Mouse (Mus musculus): ENCODE data around the gene Olfr1320.

The Olfr1320 gene

DNA sequence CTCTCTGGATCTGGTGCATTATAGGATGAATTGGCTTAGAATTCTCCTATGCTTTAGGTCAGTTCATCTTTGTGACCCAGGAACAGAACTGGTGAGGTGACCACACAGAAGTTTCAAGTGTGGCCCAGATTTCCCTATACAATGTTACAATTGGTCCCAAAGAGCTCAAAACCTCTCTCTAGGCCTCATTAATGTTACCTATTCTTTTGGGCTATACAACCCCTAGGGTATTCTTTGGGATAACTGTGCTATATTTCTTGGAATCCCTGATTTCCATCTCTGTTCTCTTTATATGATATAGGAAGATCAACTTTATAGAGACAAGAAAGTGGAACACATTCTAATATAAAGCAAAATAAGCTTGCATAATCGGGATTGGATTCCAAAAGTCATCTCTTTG, at the start of gene Olfr1320:
Olfr1320 (plus strand) TSS at position 301 of the 400 bp plus-strand sequence.
- DNase-seq (ENCODE audit: low spot score in 2 of 2): no peak

- DNase-seq (ENCODE audit: low spot score in 2 of 2): no peak
Observed at GRCm38 (mm10) chrX:49627566-49627965, 44.6 kb upstream of the Olfr1320 start.

DNA sequence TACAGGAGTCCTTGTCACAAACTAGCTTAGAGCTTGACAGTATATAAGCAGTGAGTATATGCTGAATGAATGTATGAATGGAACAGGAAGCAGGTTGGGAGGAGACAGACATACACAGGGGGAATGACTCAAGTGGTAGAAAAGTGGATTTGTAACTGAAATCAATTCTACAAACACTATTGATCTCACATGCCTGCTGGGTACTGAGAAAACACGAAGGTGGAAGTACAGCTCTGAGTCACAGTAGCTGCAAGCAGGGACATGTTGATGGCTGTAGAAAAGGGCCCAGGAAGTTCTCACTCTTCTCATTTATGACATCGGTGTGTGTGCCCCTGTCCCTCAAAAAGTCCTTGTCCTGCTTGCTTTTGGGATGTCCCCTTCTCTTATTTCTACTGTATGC, 40.9 kb upstream of the Olfr1320 start:
- no peak for DNase-seq (ENCODE audit: low spot score in 2 of 2)

DNA sequence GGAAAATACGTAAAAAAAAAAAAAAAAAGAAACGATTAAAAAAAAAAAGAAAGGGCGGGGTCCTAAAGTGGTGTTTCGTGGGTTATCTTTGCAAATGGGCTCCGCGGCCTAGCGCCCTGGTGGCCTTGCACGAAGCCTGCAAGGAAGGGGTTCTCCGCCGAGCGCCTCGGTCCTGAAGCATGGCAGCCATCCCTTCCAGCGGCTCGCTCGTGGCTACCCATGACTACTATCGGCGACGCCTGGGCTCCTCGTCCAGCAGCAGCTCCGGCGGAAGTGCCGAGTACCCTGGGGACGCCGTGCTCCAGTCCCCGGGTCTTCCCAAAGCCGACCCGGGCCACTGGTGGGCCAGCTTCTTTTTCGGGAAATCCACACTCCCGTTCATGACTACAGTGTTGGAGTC, 11.4 kb upstream of the Olfr1320 start:
- peak in 1 of 2 experiments; percentile 11 for DNase-seq (ENCODE audit: low spot score in 2 of 2)
